Mouse (Mus musculus) heart, adult 2 months (tissue): ENCODE data around the gene Necap2.

ENCODE experiments used
- CTCF ChIP-seq: fragments of 200-600 bp; IDR thresholded peaks from 2 replicates; pipeline ENCODE4 v1.8.1; 2022; ENCODE audit warnings: antibody characterized with exemption, mild to moderate bottlenecking, moderate library complexity
- POLR2A ChIP-seq: fragments of 200-500 bp; IDR thresholded peaks from 2 replicates; pipeline ENCODE4 v1.6.1; 2011; ENCODE audit warnings: mild to moderate bottlenecking, low read depth, low read length, control low read depth; ENCODE audit not compliant: insufficient read depth

- TF ChIP-seq CTCF (no peak), POLR2A (no peak)
Observed at GRCm38 (mm10) chr4:141122663-141123062, 44.5 kb upstream of the Necap2 start.
